Mouse (Mus musculus) layer of hippocampus, postnatal 10 days (tissue): ENCODE measurements around the gene Lipt2. TPM values are rescaled to one million over a fixed set of nuclear protein-coding genes. Genes with fewer than 3 reads are reported as not detected.

Experiments
- DNase-seq, 2 experiments: peaks; one replicate each; pipeline ENCODE4 v3.0.0; 2021; ENCODE audit warnings: low spot score in 2 of 2
- long read RNA-seq: library from polyadenylated mRNA; stranded (forward); transcript quantifications from one replicate; pipeline ENCODE4 v2.0.0, GENCODE M21; 2023
- total RNA-seq, 2 experiments: library from RNA; stranded (reverse); gene quantifications; 2 replicates each; pipeline ENCODE4 v1.2.3; 2021

The Lipt2 gene
- 1 to 10 TPM; 4.5 to 4.7 TPM for total RNA-seq
- long read RNA-seq, partial matches to known transcripts = 0 of 3 reads
- long read RNA-seq, other reads (novel, unspliced or antisense) = 0 of 3 reads

GRCm38 (mm10) chr7:100159105-100159841 lies at the start of gene Lipt2:
Lipt2 (plus strand) TSS chr7:100159277.
- peak; percentile 83 to 90 for DNase-seq

- DNase-seq = no peak
These were observed 47.6 kb upstream of the Lipt2 start for GRCm38 (mm10) chr7:100111506-100111905.

- no peak for DNase-seq
These were observed 45.3 kb upstream of the Lipt2 start for GRCm38 (mm10) chr7:100113821-100114220.

- no peak for DNase-seq
These were observed 44.8 kb upstream of the Lipt2 start for GRCm38 (mm10) chr7:100114279-100114678.

GRCm38 (mm10) chr7:100120791-100121261 lies 38.3 kb upstream of the Lipt2 start:
- no peak for DNase-seq

GRCm38 (mm10) chr7:100121376-100121789 lies 37.7 kb upstream of the Lipt2 start, which contains the start of gene Pold3:
Pold3 (minus strand) TSS chr7:100121565.
- peak; percentile 100 for DNase-seq

GRCm38 (mm10) chr7:100123486-100123885 lies 35.6 kb upstream of the Lipt2 start:
- peak; percentile 31 to 34 for DNase-seq

- peak in 1 of 2 experiments; percentile 10 for DNase-seq
These were observed 34.9 kb upstream of the Lipt2 start for GRCm38 (mm10) chr7:100124211-100124610.

GRCm38 (mm10) chr7:100125166-100125565 lies 33.9 kb upstream of the Lipt2 start:
- no peak for DNase-seq

GRCm38 (mm10) chr7:100126514-100126913 lies 32.6 kb upstream of the Lipt2 start:
- DNase-seq = no peak

- DNase-seq = no peak
These were observed 30.6 kb upstream of the Lipt2 start for GRCm38 (mm10) chr7:100128262-100129041.

GRCm38 (mm10) chr7:100130592-100130991 lies 28.5 kb upstream of the Lipt2 start:
- no peak for DNase-seq

GRCm38 (mm10) chr7:100132379-100132778 lies 26.7 kb upstream of the Lipt2 start:
- DNase-seq = no peak

- DNase-seq = no peak
These were observed 22.0 kb upstream of the Lipt2 start for GRCm38 (mm10) chr7:100137038-100137437.

- DNase-seq = no peak
These were observed 21.0 kb upstream of the Lipt2 start for GRCm38 (mm10) chr7:100138075-100138474.

- DNase-seq = no peak
These were observed 18.5 kb upstream of the Lipt2 start for GRCm38 (mm10) chr7:100140591-100140990.

- no peak for DNase-seq
These were observed 10.5 kb upstream of the Lipt2 start for GRCm38 (mm10) chr7:100148586-100148985.

- DNase-seq = no peak
These were observed 9.0 kb upstream of the Lipt2 start for GRCm38 (mm10) chr7:100150086-100150485.

- no peak for DNase-seq
These were observed 8.5 kb upstream of the Lipt2 start for GRCm38 (mm10) chr7:100150626-100151025.

- no peak for DNase-seq
These were observed 1.4 kb upstream of the Lipt2 start for GRCm38 (mm10) chr7:100157669-100158068.

GRCm38 (mm10) chr7:100160006-100160405 lies 929 bp downstream of the Lipt2 start:
- DNase-seq = no peak

GRCm38 (mm10) chr7:100163506-100163905 lies 4.4 kb downstream of the Lipt2 start:
- no peak for DNase-seq
